Mouse (Mus musculus): Measurements from ENCODE around the gene Atf5.

GRCm38 (mm10) chr7:44818751-44819235, 2.3 kb upstream of the Atf5 start:
- TF ChIP-seq POLR2A (IDR thresholded peaks at IDR 0.05; ENCODE audit: borderline replicate concordance, low read depth, low read length), result no peak
- no peak for TF ChIP-seq CTCF (IDR thresholded peaks at IDR 0.05; ENCODE audit: low read depth, low read length)

All from bone marrow macrophage, adult 2 months (primary cell).